Mouse (Mus musculus): ENCODE results near the gene Scel.

Gene Scel

DNA sequence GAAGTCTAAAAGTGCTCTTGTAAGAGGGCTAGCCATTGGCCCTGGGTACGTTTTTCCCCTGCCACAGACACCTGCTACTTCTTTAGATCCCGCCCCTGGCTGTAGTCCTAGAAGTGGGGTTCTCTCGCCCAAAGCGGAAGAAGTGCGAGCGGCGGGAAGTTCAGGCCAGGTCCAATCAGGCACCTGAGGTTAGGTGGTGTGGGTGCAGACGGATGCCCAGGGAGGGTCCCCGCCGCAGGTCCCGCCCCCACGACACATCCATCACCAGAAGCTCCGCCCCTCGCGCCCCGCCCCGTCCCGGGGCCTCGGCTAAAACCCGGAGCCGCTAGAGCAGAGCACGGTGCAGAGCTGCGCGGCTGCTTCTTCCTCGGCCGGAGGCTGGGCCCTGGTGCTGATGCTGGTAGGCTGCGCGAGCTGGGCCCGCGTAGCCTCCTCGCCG is 136.8 kb downstream of the Scel start, which contains the start of gene Slain1:
Slain1 (plus strand) TSS at position 333 of the 439 bp plus-strand sequence.
- in situ Hi-C loops (cut with MboI, MseI), result no loop called here

DNA sequence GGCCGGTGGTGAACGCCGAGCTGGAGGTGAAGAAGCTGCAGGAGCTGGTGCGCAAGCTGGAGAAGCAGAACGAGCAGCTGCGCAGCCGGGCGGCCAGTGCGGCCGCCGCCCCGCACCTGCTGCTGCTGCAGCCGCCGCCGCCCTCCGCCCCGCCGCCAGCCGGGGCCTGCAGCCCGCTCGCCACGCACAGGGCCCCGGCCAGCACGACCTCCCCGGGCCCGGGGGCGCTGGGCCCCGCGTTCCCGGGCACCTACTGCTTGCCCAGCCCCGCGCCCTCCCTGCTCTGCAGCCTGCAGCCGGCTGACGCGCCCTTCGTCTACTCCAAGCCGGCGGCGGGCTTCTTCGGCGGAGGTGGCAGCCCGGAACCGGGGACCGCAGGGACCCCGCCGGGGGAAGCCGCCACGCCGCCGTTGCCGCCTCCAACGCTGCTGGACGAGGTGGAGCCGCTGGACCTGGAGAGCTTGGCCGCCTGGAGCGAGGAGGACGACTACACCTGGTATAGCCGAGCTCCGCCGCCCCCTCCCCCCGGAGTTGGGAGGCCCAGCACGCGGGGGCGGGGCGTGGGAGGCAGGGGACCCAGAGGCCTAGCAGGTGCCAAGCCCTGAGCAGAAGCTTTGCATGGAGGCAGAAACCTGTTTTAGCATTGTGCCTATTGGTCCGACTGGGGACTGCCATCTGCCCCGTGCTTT is 137.4 kb downstream of the Scel start:
- in situ Hi-C loops (cut with MboI, MseI), result no loop called here

DNA sequence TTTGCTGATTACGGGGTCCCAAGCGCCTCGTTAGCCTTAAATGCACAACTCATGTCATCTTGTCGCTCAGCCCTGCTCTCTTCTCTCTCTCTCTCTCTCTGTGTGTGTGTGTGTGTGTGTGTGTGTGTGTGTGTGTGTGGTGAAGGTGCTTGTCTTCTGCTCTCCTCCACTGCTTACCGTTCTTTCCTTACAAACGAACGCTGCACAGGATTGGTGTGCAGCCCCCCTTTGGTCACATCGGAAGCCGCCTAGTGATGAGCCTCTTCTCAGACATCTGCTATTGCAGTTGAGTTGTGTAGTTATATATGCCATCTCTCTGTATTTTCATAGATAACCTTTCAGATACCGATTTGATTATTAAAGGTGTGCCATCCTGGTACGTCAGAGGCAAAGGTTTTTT is 138.0 kb downstream of the Scel start:
- in situ Hi-C loops (cut with MboI, MseI), result no loop called here

DNA sequence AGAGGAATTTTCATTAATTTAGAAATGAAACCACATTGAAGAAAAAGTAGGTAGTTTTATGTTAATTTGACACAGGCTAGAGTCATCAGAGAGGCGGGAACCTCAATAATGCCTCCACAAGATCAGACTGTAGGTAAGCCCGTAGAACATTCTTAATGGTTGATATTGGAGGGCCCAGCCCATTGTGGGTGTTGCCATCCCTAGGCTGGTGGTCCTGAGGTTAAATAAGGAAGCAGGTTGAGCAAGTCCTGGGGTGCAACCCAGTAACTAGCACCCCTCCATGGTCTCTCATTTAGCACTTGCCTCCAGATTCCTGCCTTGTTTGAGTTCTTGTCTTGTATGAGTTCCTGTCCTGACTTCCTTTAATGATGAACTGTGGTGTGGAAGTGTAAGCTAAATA is 138.4 kb downstream of the Scel start:
- in situ Hi-C loops (cut with MboI, MseI), result no loop called here

DNA sequence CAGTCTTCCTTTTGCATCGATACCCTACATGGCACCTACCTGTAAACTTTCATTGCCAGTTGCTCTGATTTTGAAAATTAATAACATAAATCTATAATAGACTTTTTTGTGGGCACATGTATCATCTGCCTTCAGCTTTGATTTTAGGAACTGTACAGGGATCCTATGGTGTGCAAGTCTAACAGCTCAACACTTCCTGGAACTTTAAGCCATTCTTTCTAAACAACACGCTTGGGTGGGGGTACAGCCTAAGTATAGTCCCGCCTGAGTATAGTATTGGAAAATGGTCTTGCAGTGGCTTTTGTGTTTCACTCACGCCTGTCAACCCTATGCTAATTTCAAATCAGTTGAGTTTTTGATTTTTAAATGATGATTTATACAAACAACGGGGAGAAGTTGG is 139.4 kb downstream of the Scel start:
- in situ Hi-C loops (cut with MboI, MseI), result no loop called here

DNA sequence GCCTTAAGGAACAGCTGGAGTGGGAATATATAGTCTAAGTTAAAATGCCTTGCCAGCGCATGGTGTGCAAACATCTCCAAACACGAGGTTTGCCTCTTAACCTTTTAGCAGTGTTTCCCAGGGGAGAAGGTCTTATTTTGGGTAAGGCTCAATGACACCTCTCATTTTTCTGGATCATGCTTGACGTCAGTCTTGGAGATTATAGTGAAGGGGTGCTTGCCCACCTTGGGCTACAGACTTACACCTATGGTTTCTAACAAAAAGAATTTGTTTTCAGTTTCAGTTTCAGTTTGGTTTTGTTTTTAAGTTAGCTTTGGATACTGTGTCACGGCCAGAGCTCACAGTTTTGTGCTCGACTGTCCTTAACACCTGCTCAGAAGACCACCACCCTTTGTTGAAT is 140.7 kb downstream of the Scel start:
- in situ Hi-C loops (cut with MboI, MseI), result no loop called here

DNA sequence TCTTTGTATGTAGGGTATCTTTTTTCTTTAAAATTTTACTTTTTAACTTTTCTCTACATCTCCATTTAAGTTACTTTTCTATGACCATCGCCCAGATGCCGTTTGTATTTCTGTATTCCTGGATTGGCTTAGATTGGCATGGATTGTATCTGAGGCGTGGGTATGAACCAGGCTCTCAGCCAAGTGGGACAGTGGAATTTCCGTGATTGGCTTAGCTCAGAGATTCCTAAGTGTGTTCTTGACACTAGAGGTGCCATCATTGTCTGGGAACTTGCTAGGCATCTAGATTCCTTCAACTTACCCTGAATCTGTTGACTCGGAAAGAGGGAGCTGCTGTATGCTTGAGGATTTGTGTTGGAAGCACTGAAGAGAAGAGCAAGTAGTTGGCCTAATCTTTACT is 142.3 kb downstream of the Scel start:
- in situ Hi-C loops (cut with MboI, MseI), result no loop called here

DNA sequence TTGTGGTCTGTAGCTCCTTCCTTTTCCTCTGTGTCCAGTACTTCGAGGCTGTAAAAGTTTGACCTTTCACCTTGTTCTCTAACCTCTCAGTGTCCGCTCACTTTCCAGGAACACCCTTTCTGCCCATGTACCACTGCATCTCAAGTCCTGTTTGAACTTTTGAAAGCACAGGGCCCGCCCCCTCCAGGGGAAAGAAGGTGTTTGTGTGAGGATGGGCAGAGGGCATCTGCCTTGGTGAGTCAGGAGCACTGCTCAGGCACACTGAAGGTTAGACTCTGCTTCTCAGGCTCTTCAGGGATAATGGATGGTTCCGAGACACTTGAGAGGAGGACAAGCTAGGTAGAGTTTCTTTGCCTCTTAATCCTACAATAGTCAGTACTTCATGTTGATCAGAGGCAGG is 144.7 kb downstream of the Scel start:
- in situ Hi-C loops (cut with MboI, MseI), result no loop called here
